Mouse (Mus musculus) neural tube, embryonic 13.5 days (tissue): ENCODE data around the gene Nkd2. TPM values are rescaled to one million over a fixed set of nuclear protein-coding genes. Genes with fewer than 3 reads are reported as not detected.

Experiments used
- ATAC-seq: fragments of 200-750 bp; cut with Nextera tagmentation; 2 replicates; pipeline ENCODE4 v1.8.0; 2017; ENCODE audit warnings: low read depth, mild to moderate bottlenecking, moderate TSS enrichment, moderate library complexity
- H3K27ac ChIP-seq: fragments of 300-500 bp; sonication (generic); replicated peaks from 2 replicates; pipeline ENCODE4 v1.5.1; 2015; ENCODE audit warnings: moderate library complexity, mild to moderate bottlenecking, inconsistent platforms
- H3K27me3 ChIP-seq: fragments of 300-500 bp; sonication (generic); 2 replicates; pipeline ENCODE4 v1.6.1; 2015; ENCODE audit warnings: mild to moderate bottlenecking, inconsistent platforms
- H3K36me3 ChIP-seq: fragments of 300-500 bp; sonication (generic); 2 replicates; pipeline ENCODE4 v1.6.1; 2015; ENCODE audit warnings: mild to moderate bottlenecking, inconsistent platforms
- H3K4me1 ChIP-seq: fragments of 300-500 bp; sonication (generic); replicated peaks from 2 replicates; pipeline ENCODE4 v1.6.1; 2015; ENCODE audit warnings: inconsistent platforms
- H3K4me2 ChIP-seq: fragments of 300-500 bp; sonication (generic); 2 replicates; pipeline ENCODE4 v1.6.1; 2015; ENCODE audit warnings: inconsistent platforms, mild to moderate bottlenecking, moderate library complexity
- H3K4me3 ChIP-seq: fragments of 300-500 bp; sonication (generic); 2 replicates; pipeline ENCODE4 v1.5.1; 2015; ENCODE audit warnings: mild to moderate bottlenecking, inconsistent platforms
- H3K9ac ChIP-seq: fragments of 300-500 bp; sonication (generic); 2 replicates; pipeline ENCODE4 v1.6.1; 2015; ENCODE audit warnings: moderate library complexity, mild to moderate bottlenecking, inconsistent platforms
- H3K9me3 ChIP-seq: fragments of 300-500 bp; sonication (generic); 2 replicates; pipeline ENCODE4 v1.6.1; 2016; ENCODE audit warnings: inconsistent platforms
- WGBS: fragments of 180-500 bp; shearing (Covaris S2); methylation state at CpG from one replicate; pipeline ENCODE4 v1.1.7; 2015; 5-methylcytosine and 5-hydroxymethylcytosine counted together
- polyA plus RNA-seq: library from polyadenylated mRNA; unstranded; fragments of >200 nt; fragmentation: Nextera tagmentation; extraction: Ambion mirVana; gene quantifications from 2 replicates; pipeline ENCODE4 v1.2.1, GENCODE M21; 2015

Nkd2 gene
- polyA plus RNA-seq, 1 experiment from 2014 or later = 8.7 TPM

DNA sequence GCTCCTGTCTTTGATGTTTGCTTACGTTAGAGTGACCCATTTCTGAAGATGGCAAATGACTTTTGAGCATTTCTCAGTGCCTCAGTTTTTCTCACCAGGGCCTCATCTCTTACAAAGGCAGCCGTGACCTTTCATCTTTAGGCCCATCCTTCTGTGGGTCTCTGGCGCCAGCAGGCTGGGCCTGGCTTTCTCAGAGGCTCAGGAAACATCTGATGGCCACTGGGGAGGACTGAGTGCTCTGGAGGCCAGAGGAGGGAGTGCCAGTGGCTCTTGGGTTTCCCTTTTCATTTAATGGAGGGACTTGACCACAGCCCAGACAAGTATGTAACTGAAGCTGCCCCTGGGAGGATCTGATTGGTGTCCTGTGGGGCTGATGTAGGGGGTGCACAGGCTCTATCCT is 76.3 kb downstream of the Nkd2 start:
- Histone ChIP-seq H3K4me2 (no peak overlapping the region), H3K27me3 (no peaks in the 10 kb centered on the region), H3K27ac (no peak overlapping the region), H3K9ac (no peak overlapping the region), H3K36me3 (no peaks in the 10 kb centered on the region), H3K9me3 (no peaks in the 10 kb centered on the region), H3K4me1 (peaks cover 59% of the 10 kb centered on the region), H3K4me3 (no peak overlapping the region)
- WGBS = 41% methylated on average over 3 of the region's 3 CpGs
- ATAC-seq = no peak

- 45% methylated on average over 4 of the region's 4 CpGs for WGBS
- no peak overlapping the region for H3K9ac ChIP-seq
- no peak overlapping the region for H3K4me2 ChIP-seq
- H3K27me3 ChIP-seq = no peaks in the 10 kb centered on the region
- ATAC-seq = no peak
- H3K4me1 ChIP-seq = peaks cover 68% of the 10 kb centered on the region
- no peak overlapping the region for H3K27ac ChIP-seq
- H3K4me3 ChIP-seq = no peak overlapping the region
- no peaks in the 10 kb centered on the region for H3K9me3 ChIP-seq
- H3K36me3 ChIP-seq = no peaks in the 10 kb centered on the region
Measured at GRCm38 (mm10) chr13:73769916-73770682, 77.3 kb downstream of the Nkd2 start.

Other genes starting within 250 kb of the Nkd2 start
- gene Clptm1l, start 243.6 kb downstream of the Nkd2 start, polyA plus RNA-seq = 126 and 138 TPM in 2 replicates
- gene Tert, start 220.7 kb downstream of the Nkd2 start, polyA plus RNA-seq = 4.8 and 5.3 TPM in 2 replicates
- gene Slc6a18, start 169.6 kb downstream of the Nkd2 start, polyA plus RNA-seq = not detected in 2 replicates
- 0.56 and 0.72 TPM in 2 replicates for gene Slc6a19, start 142.8 kb downstream of the Nkd2 start, polyA plus RNA-seq
- gene Slc12a7, start 114.5 kb downstream of the Nkd2 start, polyA plus RNA-seq = 13.4 and 13.6 TPM in 2 replicates
- gene Trip13, start 90.2 kb upstream of the Nkd2 start, polyA plus RNA-seq = 12.1 and 15.9 TPM in 2 replicates
- gene Brd9, start 90.2 kb upstream of the Nkd2 start, polyA plus RNA-seq = 91.4 and 94.2 TPM in 2 replicates
- gene Zdhhc11, start 116.2 kb upstream of the Nkd2 start, polyA plus RNA-seq = not detected in 2 replicates
- 6.5 and 6.7 TPM in 2 replicates for gene Tppp, start 161.8 kb upstream of the Nkd2 start, polyA plus RNA-seq
- 7.3 and 7.8 TPM in 2 replicates for gene Cep72, start 214.7 kb upstream of the Nkd2 start, polyA plus RNA-seq